Mouse (Mus musculus): ENCODE data around the gene Cnst. TPM values are rescaled to one million over a fixed set of nuclear protein-coding genes. Genes with fewer than 3 reads are reported as not detected.

Gene Cnst
- polyA plus RNA-seq, 1 experiment from 2014 or later: 33.5 TPM

DNA sequence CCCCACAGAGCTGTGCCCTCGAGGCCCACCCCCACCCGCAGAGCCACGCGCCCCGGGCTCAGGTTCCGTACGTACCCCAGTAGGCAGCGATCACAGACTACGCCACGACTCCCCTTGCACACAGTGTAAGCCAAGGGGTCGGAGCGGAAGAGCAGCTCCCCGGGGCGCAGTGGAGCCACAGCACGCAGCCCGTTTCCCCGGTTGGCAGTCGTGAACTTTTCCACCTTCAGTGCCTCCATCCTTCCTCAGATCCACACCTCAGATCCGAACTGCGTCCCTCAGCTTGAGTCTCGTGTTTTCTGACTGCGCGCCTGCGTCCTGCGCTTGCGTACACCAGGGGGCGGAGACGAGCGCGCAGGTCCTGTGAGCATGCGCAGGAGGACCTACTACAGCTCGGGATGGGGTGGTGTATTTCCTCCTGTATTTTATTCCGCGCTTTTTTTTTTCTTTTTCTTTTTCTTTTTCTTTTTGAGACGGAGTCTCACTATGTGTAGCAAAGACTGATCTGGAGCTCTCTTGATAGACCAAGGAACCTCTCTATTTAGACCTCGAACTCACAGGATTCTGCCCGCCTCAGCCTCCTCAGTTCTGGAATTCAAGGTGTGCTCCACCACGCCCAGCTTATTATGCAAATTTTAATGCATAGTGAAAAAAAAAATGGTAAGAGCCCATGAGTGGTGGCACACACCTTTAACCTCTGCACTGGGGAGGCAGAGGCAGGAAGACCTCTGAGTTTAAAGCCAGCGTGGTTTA lies 28.3 kb upstream of the Cnst start, which contains the start of gene Smyd3:
Gene Smyd3, minus strand, starts transcription at position 329 of the 753 bp plus-strand sequence.
- H3K36me3 ChIP-seq (ENCODE audit: control insufficient read depth, insufficient read depth, low read length): no peaks in the 10 kb centered on the region
- H3K27ac ChIP-seq (ENCODE audit: low read depth, low read length): no peak within 1 kb of the TSS
- H3K27me3 ChIP-seq (ENCODE audit: control insufficient read depth, insufficient read depth, low read length): no peaks in the 10 kb centered on the region
- H3K9me3 ChIP-seq (ENCODE audit: control insufficient read depth, low read length): no peaks in the 10 kb centered on the region
- peak; percentile 87 for DNase-seq (ENCODE audit: low spot score)
- peak; percentile 82 for ATAC-seq (ENCODE audit: insufficient read depth, low FRiP score, low TSS enrichment)
- H3K4me1 ChIP-seq (ENCODE audit: control insufficient read depth, insufficient read depth, low read length): no peaks in the 10 kb centered on the region
- peak within 1 kb of the TSS; percentile 98 for H3K4me2 ChIP-seq (ENCODE audit: low read depth)
- peak within 1 kb of the TSS; percentile 78 for H3K9ac ChIP-seq (ENCODE audit: low read length)
- WGBS: 5% methylated on average over 39 of the region's 39 CpGs
- H3K4me3 ChIP-seq (ENCODE audit: low read depth, low read length): peak within 1 kb of the TSS; percentile 76

DNA sequence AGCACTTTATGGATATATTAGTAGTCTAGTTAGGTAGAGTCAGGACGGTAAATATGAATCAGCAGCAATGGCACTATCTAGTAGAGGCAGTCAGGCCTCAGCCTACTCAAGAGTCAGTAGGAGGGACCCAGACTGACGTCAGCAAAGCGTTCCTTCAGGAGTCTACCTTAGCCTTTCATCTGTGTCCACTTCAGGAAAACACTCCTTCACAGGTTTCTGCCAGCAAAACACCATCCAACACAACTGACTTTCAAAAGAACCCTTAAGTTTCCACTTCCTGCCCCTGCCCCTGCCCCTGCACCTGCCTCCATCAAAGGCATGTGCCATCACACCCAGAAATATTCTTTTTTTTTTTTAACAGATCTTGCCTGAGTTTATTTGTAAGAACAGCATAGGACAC lies 26.3 kb upstream of the Cnst start:
- H3K36me3 ChIP-seq (ENCODE audit: control insufficient read depth, insufficient read depth, low read length): no peaks in the 10 kb centered on the region
- no peak overlapping the region for H3K4me2 ChIP-seq (ENCODE audit: low read depth)
- H3K4me1 ChIP-seq (ENCODE audit: control insufficient read depth, insufficient read depth, low read length): no peaks in the 10 kb centered on the region
- DNase-seq (ENCODE audit: low spot score): no peak
- ATAC-seq (ENCODE audit: insufficient read depth, low FRiP score, low TSS enrichment): no peak
- no peaks in the 10 kb centered on the region for H3K27me3 ChIP-seq (ENCODE audit: control insufficient read depth, insufficient read depth, low read length)
- no peaks in the 10 kb centered on the region for H3K9me3 ChIP-seq (ENCODE audit: control insufficient read depth, low read length)
- no peak overlapping the region for H3K4me3 ChIP-seq (ENCODE audit: low read depth, low read length)
- WGBS: 88% methylated on average over 3 of the region's 3 CpGs
- no peak overlapping the region for H3K27ac ChIP-seq (ENCODE audit: low read depth, low read length)
- no peak overlapping the region for H3K9ac ChIP-seq (ENCODE audit: low read length)

GRCm38 (mm10) chr1:179539054-179539453 lies 7.1 kb upstream of the Cnst start:
- no peak overlapping the region for H3K4me2 ChIP-seq (ENCODE audit: low read depth)
- WGBS: 92% methylated on average over 3 of the region's 3 CpGs
- no peak for ATAC-seq (ENCODE audit: insufficient read depth, low FRiP score, low TSS enrichment)

DNA sequence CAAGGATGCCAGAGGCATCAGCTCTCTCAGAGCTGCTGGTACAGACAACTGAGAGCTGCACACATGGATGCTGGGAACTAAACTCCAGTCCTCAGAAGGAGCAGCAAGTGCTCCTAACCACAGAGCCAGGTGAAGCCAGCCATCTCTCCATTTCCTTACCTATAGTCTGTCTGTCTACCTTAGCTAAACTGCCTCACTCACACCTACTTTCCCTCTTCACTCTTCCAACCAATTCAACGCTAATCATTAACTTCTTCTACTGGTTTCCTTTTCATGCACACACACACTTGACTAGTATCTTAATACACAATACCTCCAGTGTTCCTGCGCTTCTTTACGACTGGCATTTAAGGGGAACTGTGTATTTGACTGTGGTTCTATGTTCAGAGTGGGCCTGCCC lies 6.3 kb upstream of the Cnst start:
- peaks cover 2% of the 10 kb centered on the region; the same call in 1 of the 2 replicates for H3K36me3 ChIP-seq (ENCODE audit: control insufficient read depth, insufficient read depth, low read length)
- no peaks in the 10 kb centered on the region for H3K4me1 ChIP-seq (ENCODE audit: control insufficient read depth, insufficient read depth, low read length)
- H3K27ac ChIP-seq (ENCODE audit: low read depth, low read length): no peak overlapping the region
- WGBS: 91% methylated on average over 3 of the region's 3 CpGs
- H3K27me3 ChIP-seq (ENCODE audit: control insufficient read depth, insufficient read depth, low read length): no peaks in the 10 kb centered on the region
- H3K9me3 ChIP-seq (ENCODE audit: control insufficient read depth, low read length): no peaks in the 10 kb centered on the region
- H3K9ac ChIP-seq (ENCODE audit: low read length): no peak overlapping the region
- ATAC-seq (ENCODE audit: insufficient read depth, low FRiP score, low TSS enrichment) (no peak), DNase-seq (ENCODE audit: low spot score) (no peak)
- H3K4me2 ChIP-seq (ENCODE audit: low read depth): no peak overlapping the region
- no peak overlapping the region for H3K4me3 ChIP-seq (ENCODE audit: low read depth, low read length)

More at GRCm38 (mm10) chr1:179539054-179539453, 7.1 kb upstream of the Cnst start:
- Histone ChIP-seq H3K36me3 (ENCODE audit: control insufficient read depth, insufficient read depth, low read length) (peaks cover 2% of the 10 kb centered on the region), H3K4me1 (ENCODE audit: control insufficient read depth, insufficient read depth, low read length) (no peaks in the 10 kb centered on the region), H3K9me3 (ENCODE audit: control insufficient read depth, low read length) (no peaks in the 10 kb centered on the region), H3K9ac (ENCODE audit: low read length) (no peak overlapping the region), H3K27ac (ENCODE audit: low read depth, low read length) (no peak overlapping the region), H3K27me3 (ENCODE audit: control insufficient read depth, insufficient read depth, low read length) (no peaks in the 10 kb centered on the region), H3K4me3 (ENCODE audit: low read depth, low read length) (no peak overlapping the region)
- DNase-seq (ENCODE audit: low spot score): no peak

- H3K27ac ChIP-seq (ENCODE audit: low read depth, low read length): no peak overlapping the region
- H3K9ac ChIP-seq (ENCODE audit: low read length): no peak overlapping the region
- H3K4me3 ChIP-seq (ENCODE audit: low read depth, low read length): no peak overlapping the region
- no peak overlapping the region for H3K4me2 ChIP-seq (ENCODE audit: low read depth)
- ATAC-seq (ENCODE audit: insufficient read depth, low FRiP score, low TSS enrichment) (no peak), DNase-seq (ENCODE audit: low spot score) (no peak)
- peaks cover 2% of the 10 kb centered on the region; the same call in 1 of the 2 replicates for H3K36me3 ChIP-seq (ENCODE audit: control insufficient read depth, insufficient read depth, low read length)
- no peaks in the 10 kb centered on the region for H3K9me3 ChIP-seq (ENCODE audit: control insufficient read depth, low read length)
- WGBS: 63% methylated on average over 3 of the region's 3 CpGs
- peaks cover 6% of the 10 kb centered on the region for H3K4me1 ChIP-seq (ENCODE audit: control insufficient read depth, insufficient read depth, low read length)
- H3K27me3 ChIP-seq (ENCODE audit: control insufficient read depth, insufficient read depth, low read length): no peaks in the 10 kb centered on the region
These were observed 4.7 kb upstream of the Cnst start for GRCm38 (mm10) chr1:179541502-179541901.

GRCm38 (mm10) chr1:179546551-179546917 lies 364 bp downstream of the Cnst start:
- Histone ChIP-seq H3K4me2 (ENCODE audit: low read depth) (peak overlapping the region; percentile 57), H3K27ac (ENCODE audit: low read depth, low read length) (peak overlapping the region; percentile 84), H3K4me3 (ENCODE audit: low read depth, low read length) (peak overlapping the region; percentile 72), H3K9me3 (ENCODE audit: control insufficient read depth, low read length) (no peaks in the 10 kb centered on the region), H3K9ac (ENCODE audit: low read length) (peak overlapping the region; percentile 66), H3K27me3 (ENCODE audit: control insufficient read depth, insufficient read depth, low read length) (no peaks in the 10 kb centered on the region), H3K4me1 (ENCODE audit: control insufficient read depth, insufficient read depth, low read length) (peaks cover 9% of the 10 kb centered on the region), H3K36me3 (ENCODE audit: control insufficient read depth, insufficient read depth, low read length) (no peaks in the 10 kb centered on the region)
- no peak for DNase-seq (ENCODE audit: low spot score)
- ATAC-seq (ENCODE audit: insufficient read depth, low FRiP score, low TSS enrichment): peak; percentile 82
- 0% methylated on average over 34 of the region's 44 CpGs for WGBS

DNA sequence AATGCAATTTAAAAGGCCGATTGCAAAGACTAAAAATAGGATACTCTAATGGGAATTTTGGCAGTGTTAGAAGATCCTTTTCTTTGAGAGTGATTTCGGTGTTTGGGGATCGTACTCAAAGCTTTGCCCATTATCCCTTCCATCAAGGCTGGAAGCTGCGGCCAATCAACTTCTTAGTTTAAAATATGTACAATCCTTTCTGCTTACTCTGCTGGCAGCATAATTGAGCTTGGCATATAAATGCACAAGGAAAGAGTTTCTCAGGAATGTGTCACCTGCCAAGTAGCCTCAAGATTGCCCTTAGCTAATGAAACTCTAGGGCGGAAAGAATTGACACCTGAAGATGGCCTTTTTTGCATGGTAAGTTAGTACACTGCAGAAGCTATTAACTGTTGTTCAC lies 1.0 kb downstream of the Cnst start:
- H3K9ac ChIP-seq (ENCODE audit: low read length): peak overlapping the region; percentile 37
- H3K27ac ChIP-seq (ENCODE audit: low read depth, low read length): no peak overlapping the region
- no peaks in the 10 kb centered on the region for H3K9me3 ChIP-seq (ENCODE audit: control insufficient read depth, low read length)
- H3K4me3 ChIP-seq (ENCODE audit: low read depth, low read length): peak overlapping the region; percentile 72
- ATAC-seq (ENCODE audit: insufficient read depth, low FRiP score, low TSS enrichment) (no peak), DNase-seq (ENCODE audit: low spot score) (no peak)
- H3K36me3 ChIP-seq (ENCODE audit: control insufficient read depth, insufficient read depth, low read length): no peaks in the 10 kb centered on the region
- 20% methylated on average over 5 of the region's 5 CpGs for WGBS
- peak overlapping the region; percentile 57 for H3K4me2 ChIP-seq (ENCODE audit: low read depth)
- no peaks in the 10 kb centered on the region for H3K27me3 ChIP-seq (ENCODE audit: control insufficient read depth, insufficient read depth, low read length)
- peaks cover 9% of the 10 kb centered on the region for H3K4me1 ChIP-seq (ENCODE audit: control insufficient read depth, insufficient read depth, low read length)

DNA sequence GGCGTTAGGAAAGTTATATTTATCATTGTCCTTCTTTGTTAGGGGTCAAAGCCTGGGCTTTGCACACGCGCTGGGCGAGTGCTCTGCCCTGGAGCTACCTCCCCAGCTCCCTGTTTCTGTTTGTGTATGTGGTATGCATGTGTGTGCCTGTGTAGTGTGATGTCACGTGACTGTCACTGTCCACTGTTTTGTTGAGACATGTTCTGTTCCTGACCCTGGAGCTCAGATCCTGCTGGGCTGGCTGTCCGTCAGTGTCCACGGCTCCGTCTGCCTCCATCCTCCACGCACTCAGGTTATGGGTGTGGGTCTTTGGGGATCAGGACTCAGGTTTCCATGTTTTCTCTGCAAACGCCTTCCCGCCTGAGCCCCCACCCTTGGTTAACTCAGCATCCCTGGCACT lies 2.0 kb downstream of the Cnst start:
- ATAC-seq (ENCODE audit: insufficient read depth, low FRiP score, low TSS enrichment) (no peak), DNase-seq (ENCODE audit: low spot score) (no peak)
- H3K9me3 ChIP-seq (ENCODE audit: control insufficient read depth, low read length): no peaks in the 10 kb centered on the region
- WGBS: 60% methylated on average over 11 of the region's 11 CpGs
- peak overlapping the region; percentile 12; the same call in 1 of the 2 replicates for H3K4me2 ChIP-seq (ENCODE audit: low read depth)
- peak overlapping the region; percentile 29; the same call in 1 of the 2 replicates for H3K9ac ChIP-seq (ENCODE audit: low read length)
- H3K27ac ChIP-seq (ENCODE audit: low read depth, low read length): no peak overlapping the region
- H3K27me3 ChIP-seq (ENCODE audit: control insufficient read depth, insufficient read depth, low read length): no peaks in the 10 kb centered on the region
- H3K4me3 ChIP-seq (ENCODE audit: low read depth, low read length): 0 out of 2 replicates have a peak overlapping the region, but pooled peaks have one; percentile 2
- H3K4me1 ChIP-seq (ENCODE audit: control insufficient read depth, insufficient read depth, low read length): peaks cover 9% of the 10 kb centered on the region
- H3K36me3 ChIP-seq (ENCODE audit: control insufficient read depth, insufficient read depth, low read length): no peaks in the 10 kb centered on the region
